Mouse (Mus musculus) liver, embryonic 14.5 days (tissue): ENCODE data around the gene Gper1. TPM values are rescaled to one million over a fixed set of nuclear protein-coding genes. Genes with fewer than 3 reads are reported as not detected.
A peak's percentile ranks its signal among the peaks of the same experiment; 100 is the strongest.

Source experiments
- ATAC-seq: fragments of 200-750 bp; cut with Nextera tagmentation; 2 replicates; pipeline ENCODE4 v1.8.0; 2017; ENCODE audit warnings: moderate number of reproducible peaks, mild to moderate bottlenecking, moderate library complexity; ENCODE audit not compliant: insufficient read depth
- DNase-seq, 3 experiments: peaks; one replicate each; pipeline ENCODE4 v3.0.0-alpha.2; 2012 to 2013; ENCODE audit warnings: low read depth in 3 of 3, low spot score in 3 of 3
- H3K27ac ChIP-seq: fragments of 300-500 bp; sonication (generic); 2 replicates; pipeline ENCODE4 v1.5.1; 2014; ENCODE audit warnings: moderate library complexity, mild to moderate bottlenecking, control low read depth, inconsistent platforms
- H3K27me3 ChIP-seq: fragments of 300-500 bp; sonication (generic); 2 replicates; pipeline ENCODE4 v1.6.1; 2014; ENCODE audit warnings: mild to moderate bottlenecking, low read length, moderate library complexity; ENCODE audit not compliant: control insufficient read depth, insufficient read depth
- H3K36me3 ChIP-seq: fragments of 300-500 bp; sonication (generic); replicated peaks from 2 replicates; pipeline ENCODE4 v1.6.1; 2014; ENCODE audit warnings: low read depth; ENCODE audit not compliant: control insufficient read depth, insufficient read depth
- H3K4me1 ChIP-seq, 2 experiments: fragments of 200-500 bp in 1 of 2; fragments of 300-500 bp in 1 of 2; sonication (generic) in 1 of 2; replicated peaks; 2 replicates each; pipeline ENCODE4 v1.6.1; 2012 to 2014; ENCODE audit warnings: antibody characterized with exemption in 1 of 2, inconsistent platforms in 1 of 2, low read length in 1 of 2; ENCODE audit not compliant: control insufficient read depth in 2 of 2, insufficient read depth in 2 of 2
- H3K4me2 ChIP-seq: fragments of 300-500 bp; sonication (generic); 2 replicates; pipeline ENCODE4 v1.6.1; 2014; ENCODE audit warnings: low read depth, mild to moderate bottlenecking, control low read depth, moderate library complexity
- H3K4me3 ChIP-seq, 2 experiments: fragments of 200-500 bp in 1 of 2; fragments of 300-500 bp in 1 of 2; sonication (generic) in 1 of 2; 2 replicates each; pipeline ENCODE4 v1.5.1; 2012 to 2014; ENCODE audit warnings: low read depth in 2 of 2, low read length in 2 of 2, mild to moderate bottlenecking in 2 of 2, control low read depth in 1 of 2, inconsistent platforms in 1 of 2, moderate library complexity in 1 of 2; ENCODE audit not compliant: insufficient read depth in 1 of 2
- H3K9ac ChIP-seq: fragments of 300-500 bp; sonication (generic); replicated peaks from 2 replicates; pipeline ENCODE4 v1.6.1; 2014; ENCODE audit warnings: mild to moderate bottlenecking, control low read depth, moderate library complexity
- H3K9me3 ChIP-seq: fragments of 300-500 bp; sonication (generic); 2 replicates; pipeline ENCODE4 v1.6.1; 2016; ENCODE audit warnings: low read length, mixed read lengths; ENCODE audit not compliant: control insufficient read depth
- CTCF ChIP-seq: IDR thresholded peaks from 2 replicates; pipeline ENCODE4 v1.5.1; 2016; ENCODE audit warnings: antibody characterized with exemption, low read depth, control low read depth
- EP300 ChIP-seq: IDR thresholded peaks from 2 replicates; pipeline ENCODE4 v1.6.1; 2016; ENCODE audit warnings: antibody characterized with exemption, low read depth
- WGBS: fragments of 180-500 bp; shearing (Covaris S2); extraction: QIAGEN DNeasy Blood & Tissue Kit; methylation state at CpG from one replicate; pipeline ENCODE4 v1.1.7; 2014; ENCODE audit not compliant: insufficient replicate concordance; 5-methylcytosine and 5-hydroxymethylcytosine counted together
- polyA plus RNA-seq, 2 experiments: library from polyadenylated mRNA; depleted of rRNA in 1 of 2; stranded (reverse) in 1 of 2; unstranded in 1 of 2; fragments of >200 nt; fragmentation: Nextera tagmentation in 1 of 2; extraction: Ambion mirVana in 1 of 2; gene quantifications; 2 replicates each; pipeline versions ENCODE4 v1.2.1 to v1.2.3; 2012 to 2014

Gper1 gene
- polyA plus RNA-seq, 2 experiments: 0.07 to 0.20 TPM

- DNase-seq (peak in 1 of 3 experiments; percentile 62), ATAC-seq (peak; percentile 34)
- Histone ChIP-seq H3K4me1 (peaks cover 34 to 50% of the 10 kb centered on the region in 2 experiments), H3K27me3 (no peaks in the 10 kb centered on the region), H3K9me3 (no peaks in the 10 kb centered on the region), H3K4me2 (peak overlapping the region; percentile 47), H3K4me3 (peak overlapping the region in 1 of 2 experiments; percentile 15; a peak in 2 of 4 replicates), H3K36me3 (peaks cover 45% of the 10 kb centered on the region), H3K9ac (peak overlapping the region; percentile 49), H3K27ac (peak overlapping the region; percentile 75)
- TF ChIP-seq EP300 (peak; percentile 43; the same call in 1 of the 2 replicates), CTCF (no peak)
- 23% methylated on average over 7 of the region's 7 CpGs for WGBS
Measured at GRCm38 (mm10) chr5:139394399-139394798, 28.6 kb upstream of the Gper1 start.

- Histone ChIP-seq H3K36me3 (peaks cover 45% of the 10 kb centered on the region), H3K4me3 (no peak overlapping the region), H3K27me3 (no peaks in the 10 kb centered on the region), H3K9me3 (no peaks in the 10 kb centered on the region), H3K9ac (no peak overlapping the region), H3K27ac (no peak overlapping the region), H3K4me1 (peaks cover 32 to 46% of the 10 kb centered on the region in 2 experiments), H3K4me2 (no peak overlapping the region)
- DNase-seq (no peak), ATAC-seq (no peak)
- WGBS: 83% methylated on average over 4 of the region's 4 CpGs
- no peak for TF ChIP-seq CTCF
- TF ChIP-seq EP300: no peak
Measured at GRCm38 (mm10) chr5:139395528-139395927, 27.4 kb upstream of the Gper1 start.

- H3K27ac ChIP-seq: peak overlapping the region; percentile 48
- H3K27me3 ChIP-seq: no peaks in the 10 kb centered on the region
- peaks cover 34% of the 10 kb centered on the region for H3K36me3 ChIP-seq
- no peak for TF ChIP-seq EP300
- no peak for TF ChIP-seq CTCF
- H3K9me3 ChIP-seq: no peaks in the 10 kb centered on the region
- H3K9ac ChIP-seq: peak overlapping the region; percentile 9; the same call in 1 of the 2 replicates
- ATAC-seq (no peak), DNase-seq (no peak)
- no peak overlapping the region for H3K4me2 ChIP-seq
- H3K4me1 ChIP-seq: peaks cover 29 to 36% of the 10 kb centered on the region in 2 experiments
- H3K4me3 ChIP-seq: no peak overlapping the region
- 77% methylated on average over 4 of the region's 4 CpGs for WGBS
Measured at GRCm38 (mm10) chr5:139397359-139397916, 25.5 kb upstream of the Gper1 start.

GRCm38 (mm10) chr5:139397959-139398753, 24.8 kb upstream of the Gper1 start:
- H3K36me3 ChIP-seq: peaks cover 26% of the 10 kb centered on the region
- TF ChIP-seq CTCF (peak; percentile 97), EP300 (no peak)
- no peaks in the 10 kb centered on the region for H3K9me3 ChIP-seq
- H3K4me1 ChIP-seq: peaks cover 29 to 36% of the 10 kb centered on the region in 2 experiments
- H3K4me2 ChIP-seq: no peak overlapping the region; the same call in 1 of the 2 replicates
- WGBS: 13% methylated on average over 5 of the region's 5 CpGs
- peak; percentile 87 to 91 (median 87) for DNase-seq
- no peak overlapping the region for H3K4me3 ChIP-seq
- peak overlapping the region; percentile 48 for H3K27ac ChIP-seq
- no peaks in the 10 kb centered on the region for H3K27me3 ChIP-seq
- H3K9ac ChIP-seq: peak overlapping the region; percentile 14
- ATAC-seq: peak; percentile 69

- Histone ChIP-seq H3K9ac (no peak overlapping the region; the same call in 1 of the 2 replicates), H3K9me3 (no peaks in the 10 kb centered on the region), H3K4me3 (no peak overlapping the region), H3K27me3 (no peaks in the 10 kb centered on the region), H3K27ac (no peak overlapping the region), H3K36me3 (peaks cover 20% of the 10 kb centered on the region), H3K4me2 (no peak overlapping the region; the same call in 1 of the 2 replicates), H3K4me1 (peaks cover 25 to 32% of the 10 kb centered on the region in 2 experiments)
- WGBS: 74% methylated on average over 5 of the region's 5 CpGs
- no peak for ATAC-seq
- no peak for TF ChIP-seq CTCF
- TF ChIP-seq EP300: no peak
- no peak for DNase-seq
Measured at GRCm38 (mm10) chr5:139398786-139399185, 24.2 kb upstream of the Gper1 start.
